Mouse (Mus musculus) liver, embryonic 14.5 days (tissue): ENCODE results near the gene Coro1c.

Source experiments
- CTCF ChIP-seq: IDR thresholded peaks from 2 replicates; pipeline ENCODE4 v1.5.1; 2016; ENCODE audit warnings: antibody characterized with exemption, low read depth, control low read depth
- EP300 ChIP-seq: IDR thresholded peaks from 2 replicates; pipeline ENCODE4 v1.6.1; 2016; ENCODE audit warnings: antibody characterized with exemption, low read depth

DNA sequence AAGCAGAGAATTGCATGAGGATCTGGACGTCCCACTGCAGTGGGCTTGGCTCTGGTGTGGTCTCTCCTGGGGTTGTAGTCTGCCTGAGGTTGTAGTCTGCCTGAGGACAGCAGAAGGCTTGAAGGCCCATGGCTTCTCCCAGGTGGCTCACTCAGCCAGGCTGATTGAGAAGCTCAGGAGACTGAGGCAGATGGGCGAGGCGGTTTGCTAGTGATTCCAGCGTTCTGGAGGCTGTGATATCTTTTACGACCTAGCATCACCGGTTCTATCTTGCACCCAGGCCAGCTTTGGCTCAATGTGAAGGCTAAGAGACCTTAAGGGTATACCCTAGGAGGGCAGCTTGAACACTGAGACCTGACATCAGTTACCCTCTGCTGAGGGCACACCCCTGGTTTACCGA, 10.5 kb upstream of the Coro1c start:
- TF ChIP-seq CTCF (no peak), EP300 (no peak)
